Mouse (Mus musculus) spleen, adult 2 months (tissue): ENCODE data around the gene Atl1.

Source experiments
- CTCF ChIP-seq: fragments of 200-500 bp; IDR thresholded peaks from 2 replicates; pipeline ENCODE4 v1.5.1; 2011; ENCODE audit warnings: mild to moderate bottlenecking, inconsistent platforms; ENCODE audit not compliant: insufficient read depth, insufficient read length, insufficient replicate concordance; ENCODE audit errors: extremely low read depth
- POLR2A ChIP-seq: fragments of 200-500 bp; IDR thresholded peaks from 2 replicates; pipeline ENCODE4 v1.6.1; 2011; ENCODE audit warnings: low read depth, low read length, inconsistent platforms

DNA sequence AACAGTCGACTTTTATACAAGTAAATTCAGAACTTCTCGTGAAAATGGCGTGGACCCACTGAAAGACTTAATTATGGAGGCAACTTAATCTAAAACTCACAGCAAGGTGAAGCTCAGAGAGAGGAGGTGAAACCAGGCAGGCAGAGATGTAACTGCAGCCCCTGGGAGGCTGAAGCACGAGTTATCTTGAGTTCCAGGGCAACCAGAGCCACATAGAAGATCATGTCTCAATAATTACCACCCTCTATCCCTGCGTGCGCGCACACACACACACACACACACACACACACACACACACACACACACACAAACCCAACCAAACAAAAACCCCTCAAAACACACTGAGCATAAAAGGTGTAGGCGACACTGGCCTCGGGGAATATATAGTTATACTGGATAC lies 45.9 kb upstream of the Atl1 start:
- TF ChIP-seq CTCF (no peak), POLR2A (no peak)
